Mouse (Mus musculus) kidney, embryonic 16.5 days (tissue): ENCODE measurements around the gene Prox2. TPM values are rescaled to one million over a fixed set of nuclear protein-coding genes. Genes with fewer than 3 reads are reported as not detected.
A peak's percentile ranks its signal among the peaks of the same experiment; 100 is the strongest.

Experiments used
- ATAC-seq: fragments of 200-750 bp; cut with Nextera tagmentation; 2 replicates; pipeline ENCODE4 v1.8.0; 2017; ENCODE audit warnings: moderate TSS enrichment; ENCODE audit not compliant: low FRiP score, low TSS enrichment
- H3K27ac ChIP-seq: fragments of 300-500 bp; sonication (generic); 2 replicates; pipeline ENCODE4 v1.5.1; 2014; ENCODE audit warnings: low read length
- H3K27me3 ChIP-seq: fragments of 300-500 bp; sonication (generic); 2 replicates; pipeline ENCODE4 v1.6.1; 2014; ENCODE audit warnings: low read length, control low read depth, mixed read lengths; ENCODE audit not compliant: insufficient read depth
- H3K36me3 ChIP-seq: fragments of 300-500 bp; sonication (generic); 2 replicates; pipeline ENCODE4 v1.6.1; 2014; ENCODE audit warnings: low read length, control low read depth, mixed read lengths; ENCODE audit not compliant: insufficient read depth
- H3K4me1 ChIP-seq: fragments of 300-500 bp; sonication (generic); 2 replicates; pipeline ENCODE4 v1.6.1; 2014; ENCODE audit warnings: low read length, control low read depth, mixed read lengths; ENCODE audit not compliant: insufficient read depth
- H3K4me2 ChIP-seq: fragments of 300-500 bp; sonication (generic); replicated peaks from 2 replicates; pipeline ENCODE4 v1.6.1; 2014; ENCODE audit warnings: low read depth, low read length
- H3K4me3 ChIP-seq: fragments of 300-500 bp; sonication (generic); 2 replicates; pipeline ENCODE4 v1.5.1; 2014; ENCODE audit warnings: mild to moderate bottlenecking, low read length
- H3K9ac ChIP-seq: fragments of 300-500 bp; sonication (generic); replicated peaks from 2 replicates; pipeline ENCODE4 v1.6.1; 2014; ENCODE audit warnings: low read length
- H3K9me3 ChIP-seq: fragments of 300-500 bp; sonication (generic); 2 replicates; pipeline ENCODE4 v1.6.1; 2016; ENCODE audit warnings: low read length, control low read depth
- WGBS: fragments of 180-500 bp; shearing (Covaris S2); extraction: QIAGEN DNeasy Blood & Tissue Kit; methylation state at CpG from one replicate; pipeline ENCODE4 v1.1.7; 2014; 5-methylcytosine and 5-hydroxymethylcytosine counted together
- polyA plus RNA-seq: library from polyadenylated mRNA; unstranded; fragments of >200 nt; fragmentation: Nextera tagmentation; extraction: Ambion mirVana; gene quantifications from 2 replicates; pipeline ENCODE4 v1.2.1, GENCODE M21; 2015

Prox2 gene
- polyA plus RNA-seq, result 3.7 and 4.9 TPM in 2 replicates

DNA sequence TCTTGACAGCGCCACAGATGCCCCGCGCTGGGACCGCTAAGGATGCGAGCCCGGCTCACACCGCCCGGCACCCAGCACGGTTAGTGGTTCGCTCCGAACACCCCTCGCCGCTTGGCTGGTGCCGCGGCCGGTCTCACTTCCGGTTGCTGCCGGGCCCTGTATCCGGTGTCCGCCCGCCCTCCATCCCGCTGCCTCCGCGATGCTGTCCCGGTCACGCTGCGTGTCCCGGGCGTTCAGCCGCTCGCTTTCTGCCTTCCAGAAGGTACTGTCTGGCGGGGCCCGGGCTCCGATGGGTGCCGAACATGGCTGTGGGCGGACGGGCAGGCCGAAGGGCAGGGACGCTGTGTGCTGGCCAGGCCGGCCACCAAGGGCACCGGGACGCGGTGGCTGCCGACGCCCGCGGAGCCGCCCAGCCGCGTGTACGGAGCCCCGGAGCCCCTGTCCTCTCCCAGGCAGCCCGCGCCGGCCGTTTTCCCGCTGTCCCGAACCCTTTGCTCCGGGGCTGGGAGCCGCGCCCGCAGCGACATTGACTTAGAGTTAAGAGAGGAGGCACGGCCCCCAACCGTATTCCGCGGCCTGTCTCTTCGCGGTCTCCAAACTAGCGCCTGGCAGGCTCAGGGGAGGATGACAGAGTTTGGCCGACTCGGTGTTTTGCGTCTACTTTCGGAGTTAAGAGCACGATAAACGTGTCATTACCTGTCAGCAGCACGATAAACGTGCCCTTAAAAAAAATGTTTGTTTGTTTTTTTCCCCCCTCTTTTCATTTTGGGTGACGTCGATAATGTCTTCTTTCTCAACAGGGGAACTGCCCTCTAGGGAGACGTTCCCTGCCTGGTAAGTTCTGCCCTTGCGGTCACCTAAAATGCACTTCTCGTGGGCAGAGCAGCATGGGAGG lies at the start of gene Prox2, which contains the start of gene Dlst:
Gene Prox2 (minus strand): TSS at position 62 of the 895 bp plus-strand sequence.
Gene Dlst (plus strand): TSS at position 136 of the 895 bp plus-strand sequence.
- H3K4me1 ChIP-seq, result peaks cover 38% of the 10 kb centered on the region
- H3K27ac ChIP-seq, result peak within 1 kb of the TSS; percentile 87
- peak within 1 kb of the TSS; percentile 93 for H3K4me2 ChIP-seq
- peaks cover 7% of the 10 kb centered on the region; the same call in 1 of the 2 replicates for H3K36me3 ChIP-seq
- no peaks in the 10 kb centered on the region for H3K27me3 ChIP-seq
- H3K4me3 ChIP-seq, result peak within 1 kb of the TSS; percentile 82
- peak within 1 kb of the TSS; percentile 96 for H3K9ac ChIP-seq
- no peaks in the 10 kb centered on the region for H3K9me3 ChIP-seq
- peak; percentile 95 for ATAC-seq
- WGBS, result under 1% methylated on average over 83 of the region's 83 CpGs

DNA sequence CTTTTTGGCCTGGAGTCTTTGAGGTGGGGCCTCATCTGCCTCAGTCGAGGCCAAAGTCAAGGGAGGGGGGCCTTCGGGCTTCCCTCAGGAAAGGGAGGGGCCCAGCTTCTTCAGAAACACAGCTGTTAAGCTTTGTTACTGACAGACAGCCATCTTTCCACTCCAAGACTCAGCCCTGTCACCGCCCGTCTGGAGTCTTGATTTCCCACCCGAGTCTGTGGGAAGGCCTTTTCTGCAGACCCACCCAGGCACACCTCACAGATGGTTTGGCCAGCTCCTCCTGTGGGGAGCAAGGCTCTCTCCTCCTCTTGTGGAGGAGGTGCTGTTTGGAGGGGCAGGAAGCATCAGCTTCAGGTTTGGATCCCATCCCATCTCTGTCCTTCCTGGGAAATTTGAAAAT lies 49.0 kb upstream of the Prox2 start:
- H3K4me2 ChIP-seq, result no peak overlapping the region
- H3K27ac ChIP-seq, result no peak overlapping the region
- H3K27me3 ChIP-seq, result no peaks in the 10 kb centered on the region
- H3K9ac ChIP-seq, result no peak overlapping the region
- H3K4me1 ChIP-seq, result no peaks in the 10 kb centered on the region
- 62% methylated on average over 5 of the region's 5 CpGs for WGBS
- H3K4me3 ChIP-seq, result no peak overlapping the region
- no peaks in the 10 kb centered on the region for H3K9me3 ChIP-seq
- no peak for ATAC-seq
- no peaks in the 10 kb centered on the region for H3K36me3 ChIP-seq

DNA sequence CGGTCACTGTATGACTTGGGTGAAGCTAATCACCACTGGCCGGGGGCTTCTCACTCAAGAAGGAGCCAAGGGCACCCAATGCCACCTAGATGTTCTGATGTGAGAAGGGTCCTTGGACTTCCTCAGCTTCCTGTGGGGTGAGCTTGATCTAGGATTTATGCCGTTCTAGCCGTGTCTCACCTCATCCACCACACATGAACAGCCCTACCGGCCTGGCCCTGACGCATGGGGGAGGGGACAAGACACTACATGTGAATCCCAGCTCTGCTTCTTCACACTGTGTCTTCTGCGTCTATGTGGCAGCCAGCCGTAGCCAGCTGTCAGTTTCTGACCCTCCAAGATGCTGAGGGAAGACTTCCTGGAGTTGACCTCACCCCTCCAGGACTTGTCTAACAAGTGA lies 48.2 kb upstream of the Prox2 start:
- ATAC-seq, result no peak
- no peaks in the 10 kb centered on the region for H3K9me3 ChIP-seq
- H3K4me1 ChIP-seq, result no peaks in the 10 kb centered on the region
- H3K27me3 ChIP-seq, result no peaks in the 10 kb centered on the region
- no peak overlapping the region for H3K9ac ChIP-seq
- no peak overlapping the region for H3K27ac ChIP-seq
- WGBS, result 93% methylated on average over 8 of the region's 8 CpGs
- no peak overlapping the region for H3K4me3 ChIP-seq
- no peaks in the 10 kb centered on the region for H3K36me3 ChIP-seq
- no peak overlapping the region for H3K4me2 ChIP-seq

GRCm38 (mm10) chr12:85157797-85158460 lies 47.4 kb upstream of the Prox2 start:
- WGBS, result 90% methylated on average over 14 of the region's 14 CpGs
- no peaks in the 10 kb centered on the region for H3K4me1 ChIP-seq
- H3K36me3 ChIP-seq, result no peaks in the 10 kb centered on the region
- no peak overlapping the region for H3K4me3 ChIP-seq
- no peaks in the 10 kb centered on the region for H3K27me3 ChIP-seq
- H3K4me2 ChIP-seq, result no peak overlapping the region
- ATAC-seq, result no peak
- H3K9me3 ChIP-seq, result no peaks in the 10 kb centered on the region
- no peak overlapping the region for H3K9ac ChIP-seq
- no peak overlapping the region for H3K27ac ChIP-seq

- 27% methylated on average over 6 of the region's 6 CpGs for WGBS
- ATAC-seq, result no peak
Observed at GRCm38 (mm10) chr12:85156324-85156723, 45.8 kb upstream of the Prox2 start.

DNA sequence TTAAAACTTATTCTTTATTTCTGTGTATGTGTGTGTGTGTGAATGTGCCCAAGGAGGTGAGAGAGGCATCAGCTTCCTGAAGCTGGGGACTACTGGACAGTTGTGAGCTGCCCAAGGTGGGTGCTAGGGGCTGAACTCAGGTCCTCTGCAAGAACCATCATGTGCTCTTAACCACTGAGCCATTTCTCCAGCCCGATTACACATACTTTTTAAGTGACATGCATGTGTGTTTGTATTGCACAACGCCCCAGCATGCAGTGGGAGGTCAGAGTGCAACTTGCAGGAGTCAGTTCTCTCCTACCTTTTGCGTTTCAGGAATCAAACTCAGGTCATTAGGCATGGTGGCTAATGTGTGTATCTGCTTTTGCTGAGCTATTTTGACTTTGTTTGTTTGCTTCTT lies 42.5 kb upstream of the Prox2 start:
- Histone ChIP-seq H3K9me3 (no peaks in the 10 kb centered on the region), H3K4me3 (no peak overlapping the region), H3K9ac (no peak overlapping the region), H3K27me3 (peaks cover 9% of the 10 kb centered on the region), H3K4me1 (peaks cover 11% of the 10 kb centered on the region; the same call in 1 of the 2 replicates), H3K4me2 (no peak overlapping the region), H3K27ac (no peak overlapping the region), H3K36me3 (no peaks in the 10 kb centered on the region)
- 70% methylated on average over 3 of the region's 3 CpGs for WGBS
- ATAC-seq, result no peak

More at GRCm38 (mm10) chr12:85156324-85156723, 45.8 kb upstream of the Prox2 start:
- Histone ChIP-seq H3K36me3 (no peaks in the 10 kb centered on the region), H3K27ac (no peak overlapping the region), H3K4me1 (0 out of 2 replicates have a peak, but pooled peaks cover 2% of the 10 kb centered on the region), H3K9me3 (no peaks in the 10 kb centered on the region), H3K4me2 (no peak overlapping the region), H3K4me3 (no peak overlapping the region), H3K27me3 (peaks cover 4% of the 10 kb centered on the region; the same call in 1 of the 2 replicates), H3K9ac (no peak overlapping the region)

GRCm38 (mm10) chr12:85151002-85151774 lies 40.6 kb upstream of the Prox2 start, which contains the start of gene Rps6kl1:
TSS of gene Rps6kl1 (minus strand) at chr12:85151264.
- peak; percentile 56; the same call in 1 of the 2 replicates for ATAC-seq
- H3K4me3 ChIP-seq, result peak within 1 kb of the TSS; percentile 22
- peaks cover 14% of the 10 kb centered on the region for H3K4me1 ChIP-seq
- peak within 1 kb of the TSS; percentile 25; the same call in 1 of the 2 replicates for H3K9ac ChIP-seq
- H3K9me3 ChIP-seq, result no peaks in the 10 kb centered on the region
- peaks cover 9% of the 10 kb centered on the region for H3K27me3 ChIP-seq
- H3K4me2 ChIP-seq, result peak within 1 kb of the TSS; percentile 46
- H3K36me3 ChIP-seq, result no peaks in the 10 kb centered on the region
- no peak within 1 kb of the TSS for H3K27ac ChIP-seq
- WGBS, result 16% methylated on average over 28 of the region's 28 CpGs

DNA sequence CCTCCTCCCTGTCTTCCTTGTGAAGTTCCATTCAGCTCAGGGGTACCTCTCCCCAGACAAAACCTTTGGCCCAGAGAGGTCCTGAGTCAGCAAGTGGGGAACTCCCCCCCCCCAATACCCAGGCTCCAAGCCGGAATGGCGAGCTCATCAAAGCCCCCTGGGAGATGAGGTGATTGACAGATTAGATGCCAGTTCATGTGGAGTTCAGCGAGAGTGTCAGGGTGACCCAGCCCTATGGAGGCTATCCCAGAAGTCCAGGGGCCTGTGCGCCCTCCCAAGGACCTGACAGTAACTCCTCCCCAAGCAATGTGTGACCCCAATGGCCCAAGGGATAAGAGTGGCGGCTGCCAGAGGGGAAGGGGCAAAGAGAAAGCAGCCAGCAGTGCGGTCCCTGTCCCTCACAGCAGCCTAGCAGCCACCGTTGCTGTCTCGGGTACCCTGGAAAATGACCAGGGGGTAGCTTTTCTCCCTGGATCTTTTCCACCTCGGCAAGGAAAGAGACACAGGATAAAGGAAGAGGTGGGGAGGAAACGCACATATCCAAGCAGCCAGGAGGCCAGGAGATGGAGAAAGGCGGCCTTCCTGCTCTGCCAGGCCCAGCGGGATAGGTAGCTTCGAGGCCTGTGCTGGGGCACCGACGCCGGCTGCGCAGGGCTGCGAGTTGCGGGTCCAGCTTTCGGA lies 39.9 kb upstream of the Prox2 start:
- no peak for ATAC-seq
- Histone ChIP-seq H3K4me3 (peak overlapping the region; percentile 22), H3K27me3 (peaks cover 9% of the 10 kb centered on the region), H3K9ac (no peak overlapping the region; the same call in 1 of the 2 replicates), H3K4me2 (peak overlapping the region; percentile 46), H3K27ac (no peak overlapping the region), H3K4me1 (peaks cover 17% of the 10 kb centered on the region), H3K9me3 (no peaks in the 10 kb centered on the region), H3K36me3 (no peaks in the 10 kb centered on the region)
- 12% methylated on average over 20 of the region's 20 CpGs for WGBS

- Histone ChIP-seq H3K4me3 (no peak overlapping the region), H3K27ac (no peak overlapping the region), H3K9me3 (no peaks in the 10 kb centered on the region), H3K36me3 (no peaks in the 10 kb centered on the region), H3K27me3 (peaks cover 9% of the 10 kb centered on the region), H3K4me2 (no peak overlapping the region), H3K9ac (no peak overlapping the region), H3K4me1 (peaks cover 20% of the 10 kb centered on the region)
- 81% methylated on average over 9 of the region's 9 CpGs for WGBS
- no peak for ATAC-seq
Observed at GRCm38 (mm10) chr12:85146881-85147280, 36.3 kb upstream of the Prox2 start.
